Mouse (Mus musculus): Measurements from ENCODE around the gene Sorcs2.
A peak's percentile ranks its signal among the peaks of the same experiment; 100 is the strongest.

Gene Sorcs2

DNA sequence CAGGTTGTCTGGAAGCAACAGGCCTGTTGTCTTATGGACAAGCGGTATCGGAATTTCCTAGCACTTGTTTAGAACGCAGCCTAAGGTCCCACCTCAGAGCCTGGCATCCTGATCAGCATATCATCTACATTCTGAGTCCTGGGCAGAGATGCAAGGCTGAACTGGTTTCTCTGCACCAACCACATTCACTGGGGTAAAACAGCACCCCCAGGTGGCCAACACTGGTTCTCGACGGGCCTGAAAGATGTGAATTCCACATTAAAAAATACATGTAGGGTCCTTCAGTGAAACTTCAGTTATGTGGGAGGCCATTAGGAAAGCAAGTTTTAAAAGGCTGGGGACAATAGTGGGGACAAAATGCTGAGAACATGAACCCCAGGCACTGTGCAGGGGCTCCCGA is 174.2 kb downstream of the Sorcs2 start:
- DNase-seq = peak; percentile 79 to 81

DNA sequence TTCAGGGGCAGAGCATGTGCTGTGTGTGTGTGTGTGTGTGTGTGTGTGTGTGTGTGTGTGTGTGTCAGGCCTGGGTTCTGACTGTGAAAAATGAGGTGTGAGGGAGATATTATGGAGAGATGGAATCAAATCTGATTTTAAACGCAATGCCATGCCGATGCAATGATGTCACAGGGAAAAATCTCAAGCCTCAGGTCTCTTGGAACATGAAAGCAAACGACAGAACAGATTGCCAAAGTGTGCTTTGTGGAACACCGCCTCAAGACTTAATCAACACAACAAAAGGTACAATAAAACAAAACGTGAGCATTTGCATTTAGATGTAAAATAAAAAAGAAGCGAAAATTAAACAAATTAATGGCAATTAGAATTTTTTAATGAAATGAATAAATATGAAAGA is 177.3 kb downstream of the Sorcs2 start:
- no peak for DNase-seq

DNA sequence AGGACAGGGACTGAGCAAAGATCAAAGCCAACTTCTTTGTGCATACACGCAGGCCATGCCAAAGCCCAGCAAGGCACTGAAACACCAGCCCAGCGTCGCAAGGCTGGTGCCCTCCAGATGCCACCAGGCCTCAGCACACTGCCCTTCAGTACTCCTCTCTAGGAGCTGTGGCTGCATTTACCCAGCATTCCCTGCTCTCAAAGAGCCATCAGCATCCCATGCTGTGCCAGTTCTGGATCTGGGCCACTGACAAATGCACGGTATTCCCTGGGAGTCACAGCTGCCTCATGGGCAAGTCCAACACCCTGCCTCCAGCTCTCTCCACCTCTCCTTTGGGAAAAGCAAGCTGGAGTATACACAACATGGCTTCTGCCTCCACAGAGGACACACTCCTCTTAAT is 177.8 kb downstream of the Sorcs2 start:
- no peak for DNase-seq

DNA sequence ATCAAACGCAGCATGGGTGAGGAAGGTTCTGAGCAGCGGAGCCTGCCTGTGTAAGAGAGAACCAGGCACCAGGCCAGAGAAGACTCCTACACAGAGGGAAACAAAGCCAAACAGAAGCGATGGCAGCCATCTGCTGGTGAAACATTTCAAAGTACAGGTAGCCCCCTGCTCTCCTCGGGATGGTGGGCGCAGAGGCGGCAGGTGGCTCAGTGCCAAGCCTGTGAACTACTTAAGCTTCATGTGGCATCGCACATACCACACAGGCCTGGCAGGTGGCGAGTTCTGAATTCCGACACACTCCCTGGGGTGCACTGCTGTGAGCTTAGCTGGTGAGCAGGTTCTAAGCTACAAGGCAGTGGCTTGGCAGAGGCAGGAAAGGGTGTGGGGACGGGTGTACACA is 184.6 kb downstream of the Sorcs2 start:
- peak; percentile 13 to 30 for DNase-seq

DNA sequence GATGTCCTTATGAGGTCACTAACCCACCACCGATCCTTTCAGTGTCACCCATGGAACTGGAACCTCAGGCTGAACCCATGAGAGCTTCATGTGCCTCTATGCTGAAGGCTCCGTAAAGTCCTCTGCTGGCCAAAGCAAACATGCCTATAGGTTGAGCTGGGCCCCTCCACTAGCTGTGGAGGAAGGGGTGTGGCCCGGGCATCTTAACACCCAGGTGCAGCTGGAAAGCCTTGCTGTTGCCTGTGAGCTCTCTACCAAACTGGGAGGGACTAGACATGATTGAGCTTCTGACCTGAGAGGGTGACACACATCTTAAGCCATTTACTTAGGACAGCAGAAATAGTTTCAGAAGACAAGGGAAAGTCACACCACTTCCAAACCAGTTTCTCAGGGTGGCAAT is 189.1 kb downstream of the Sorcs2 start:
- no peak for DNase-seq

DNA sequence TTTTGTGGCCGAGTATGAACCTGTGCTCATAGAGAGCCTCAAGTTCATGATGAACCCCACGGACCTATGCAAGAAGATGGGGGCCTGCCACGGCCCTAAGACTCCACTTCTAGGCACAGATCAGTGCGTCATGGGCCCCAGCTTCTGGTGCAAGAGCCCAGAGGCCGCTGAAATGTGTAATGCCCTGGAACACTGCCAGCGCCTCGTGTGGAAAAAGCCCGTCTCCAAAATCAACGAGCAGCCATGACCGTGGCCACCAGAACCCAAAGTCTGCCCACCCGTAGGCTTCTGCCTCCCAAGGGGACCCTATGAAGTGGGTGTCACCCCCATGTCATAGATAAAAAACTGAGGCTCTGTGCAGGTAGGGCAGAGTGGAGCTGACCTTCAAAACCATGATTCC is 192.5 kb downstream of the Sorcs2 start:
- DNase-seq = peak in 1 of 2 experiments; percentile 16

DNA sequence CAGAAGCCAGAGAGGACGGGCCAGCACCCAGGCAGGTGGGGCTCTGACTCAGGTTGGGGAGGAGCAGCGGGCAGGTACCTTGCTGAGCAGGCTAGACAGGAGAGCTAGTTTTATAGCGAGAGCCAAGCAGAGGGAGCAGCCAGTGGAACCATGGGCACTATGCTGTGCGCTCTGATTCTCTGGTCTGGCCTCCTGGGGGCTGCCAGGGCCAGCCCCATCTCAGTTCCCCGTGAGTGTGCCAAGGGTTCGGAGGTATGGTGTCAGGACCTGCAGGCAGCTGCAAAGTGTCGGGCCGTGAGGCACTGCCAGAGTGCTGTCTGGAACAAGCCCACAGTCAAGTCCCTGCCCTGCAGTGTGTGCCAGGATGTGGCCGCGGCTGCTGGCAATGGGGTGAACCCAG is 194.0 kb downstream of the Sorcs2 start, which contains the start of gene Psapl1:
Psapl1 (plus strand) TSS at position 106 of the 400 bp plus-strand sequence.
- DNase-seq = no peak

DNA sequence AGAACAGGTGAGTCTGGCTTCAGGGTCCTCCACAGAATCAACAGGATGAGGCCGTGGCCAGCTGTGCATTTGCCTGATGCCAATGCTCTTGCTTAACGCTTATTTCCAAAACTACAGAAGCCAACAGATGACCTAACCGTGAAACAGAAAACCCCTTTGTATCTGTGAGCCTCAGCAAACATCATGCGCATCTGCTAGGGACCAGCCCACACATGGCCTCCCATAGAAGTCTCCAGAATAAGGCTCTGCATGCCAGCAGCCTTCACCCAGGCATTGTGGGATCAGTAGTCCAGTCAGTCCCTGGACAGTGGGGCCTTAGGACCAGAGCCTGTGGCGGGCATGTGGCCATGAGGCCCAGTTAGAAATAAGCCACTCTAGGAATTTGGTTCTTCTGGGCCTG is 194.5 kb downstream of the Sorcs2 start:
- DNase-seq = no peak

DNA sequence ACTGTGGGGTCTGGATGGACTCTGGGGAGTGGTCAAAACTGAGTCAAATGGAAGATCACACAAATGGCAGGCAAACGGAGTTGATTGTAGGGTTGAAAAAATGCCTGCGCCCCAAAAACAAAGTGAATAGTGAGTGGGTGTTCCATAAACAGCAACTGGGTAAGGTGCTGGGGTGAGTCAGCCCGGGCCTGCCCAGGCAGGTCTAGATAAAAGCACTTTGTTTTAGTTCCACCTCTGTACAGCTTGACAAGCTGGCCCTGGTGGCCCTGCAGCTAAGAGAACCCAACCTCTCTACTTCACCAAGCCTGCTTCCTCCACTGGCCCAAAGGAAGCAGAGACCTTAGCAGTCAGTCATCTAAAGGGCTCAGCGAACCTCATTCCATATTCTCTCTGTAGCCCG is 195.2 kb downstream of the Sorcs2 start:
- DNase-seq = no peak

DNA sequence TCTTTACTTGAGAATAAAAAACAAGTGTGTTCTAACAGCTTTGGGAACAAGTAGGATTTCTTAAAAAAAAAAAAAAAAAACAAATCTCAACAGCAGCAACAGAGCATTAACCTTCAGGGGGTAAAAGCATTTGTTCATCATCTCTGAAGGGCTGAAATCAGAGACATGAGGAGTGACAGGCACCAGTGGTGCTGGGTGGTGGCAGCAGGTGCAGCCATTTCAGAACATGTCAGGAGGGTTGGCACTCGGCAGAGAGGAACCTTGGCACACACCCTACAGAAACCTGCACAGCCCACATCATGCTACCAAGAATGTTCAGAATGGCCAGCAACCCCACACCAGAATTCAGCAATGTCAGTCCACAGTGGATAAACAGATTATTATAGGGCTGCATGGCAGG is 198.4 kb downstream of the Sorcs2 start:
- no peak for DNase-seq

DNA sequence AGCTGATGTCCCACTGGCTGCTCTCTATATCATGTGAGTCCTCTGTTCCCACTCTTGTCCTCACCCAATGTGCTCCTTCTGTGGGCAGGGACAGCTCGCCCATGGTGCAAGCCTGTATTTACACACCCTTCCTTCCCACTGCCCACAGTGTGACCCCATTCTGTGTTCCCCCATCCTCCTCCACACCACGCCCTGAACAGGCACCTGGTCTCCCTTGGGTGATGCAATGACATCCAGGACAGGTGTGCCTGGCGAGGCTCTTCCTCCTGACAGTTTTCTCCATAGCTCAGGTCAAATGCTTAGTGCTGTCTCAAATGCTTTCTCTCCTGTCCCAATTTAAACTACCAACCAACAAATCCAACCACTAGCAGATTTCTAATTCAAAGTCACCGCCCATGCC is 202.5 kb downstream of the Sorcs2 start:
- DNase-seq = no peak

DNA sequence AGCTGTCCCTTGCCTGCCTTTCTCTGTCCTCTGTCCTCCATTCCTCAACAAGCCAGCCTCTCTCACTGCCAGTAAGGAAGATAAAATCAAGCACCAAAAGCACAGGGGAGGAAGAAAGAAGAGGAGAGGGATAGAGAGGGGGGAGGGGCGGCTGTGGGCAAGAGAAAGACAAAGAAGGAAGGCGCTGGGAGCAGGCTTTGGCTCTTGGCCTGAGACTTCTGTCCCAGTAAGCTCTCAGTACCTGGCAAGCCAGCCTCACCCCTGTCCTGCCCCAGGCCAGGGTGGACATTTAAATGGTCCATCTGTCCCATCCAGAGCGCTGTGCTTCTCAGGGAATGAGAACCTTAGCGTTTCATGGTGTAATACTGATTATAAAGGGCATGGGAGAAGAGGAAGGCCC is 203.3 kb downstream of the Sorcs2 start:
- no peak for DNase-seq

DNA sequence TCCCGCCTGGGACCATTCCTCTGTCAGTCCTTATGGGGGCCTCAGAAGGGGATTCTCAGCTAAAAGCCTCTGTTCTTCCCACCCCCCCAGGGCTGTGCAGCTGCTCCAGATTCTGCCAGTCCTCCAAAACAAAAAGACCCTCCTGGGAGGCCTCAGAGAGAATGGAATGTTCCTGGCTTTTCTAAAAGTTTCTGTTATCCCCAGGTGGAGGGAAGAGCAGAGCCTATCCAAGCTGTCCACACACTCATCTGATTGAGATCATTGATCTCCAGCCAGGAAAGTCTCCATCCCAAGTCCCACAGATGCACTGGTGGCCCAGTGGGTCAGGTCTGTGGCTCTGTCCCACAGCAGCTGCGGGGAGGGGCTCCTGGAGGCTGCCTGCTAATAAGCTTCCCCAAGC is 205.3 kb downstream of the Sorcs2 start:
- DNase-seq = no peak

DNA sequence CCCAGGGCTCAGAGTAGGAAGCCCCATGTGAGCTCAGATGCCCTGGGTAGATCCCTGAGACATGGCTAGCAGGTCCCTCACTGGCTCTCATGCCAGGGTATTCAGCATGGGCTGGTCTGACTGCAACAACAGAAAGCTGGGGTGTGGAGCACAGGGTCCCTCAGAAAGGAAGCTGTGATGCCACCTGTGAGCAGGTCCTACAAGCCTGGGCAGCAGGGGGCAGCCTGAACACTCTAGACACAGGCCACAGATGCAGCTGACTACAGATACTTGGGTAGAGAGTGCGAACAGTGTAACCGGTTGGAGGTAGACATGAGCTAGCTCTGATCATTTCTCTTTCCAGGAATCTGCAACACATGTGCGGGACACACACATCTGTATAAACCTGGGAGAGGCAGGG is 206.1 kb downstream of the Sorcs2 start:
- DNase-seq = peak; percentile 29 to 48

DNA sequence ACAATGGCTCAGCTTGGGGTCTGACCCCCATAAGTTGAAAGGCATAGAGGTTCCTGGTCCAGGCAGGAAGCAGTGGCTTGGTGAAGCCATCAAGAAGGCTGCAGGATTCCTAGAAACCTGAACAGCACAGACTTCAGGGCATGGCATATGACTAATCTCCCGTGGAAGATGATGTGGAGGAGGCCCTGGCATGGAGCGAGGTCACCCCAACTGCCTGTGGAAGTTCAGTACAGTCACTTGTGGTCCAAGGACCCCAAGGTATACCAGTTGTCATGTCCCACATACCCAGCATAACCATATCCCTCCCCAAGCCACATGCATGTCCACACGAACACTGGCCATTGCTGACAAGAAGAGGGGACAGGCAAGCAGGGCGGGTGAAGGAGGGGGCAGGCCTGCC is 206.7 kb downstream of the Sorcs2 start:
- DNase-seq = no peak

DNA sequence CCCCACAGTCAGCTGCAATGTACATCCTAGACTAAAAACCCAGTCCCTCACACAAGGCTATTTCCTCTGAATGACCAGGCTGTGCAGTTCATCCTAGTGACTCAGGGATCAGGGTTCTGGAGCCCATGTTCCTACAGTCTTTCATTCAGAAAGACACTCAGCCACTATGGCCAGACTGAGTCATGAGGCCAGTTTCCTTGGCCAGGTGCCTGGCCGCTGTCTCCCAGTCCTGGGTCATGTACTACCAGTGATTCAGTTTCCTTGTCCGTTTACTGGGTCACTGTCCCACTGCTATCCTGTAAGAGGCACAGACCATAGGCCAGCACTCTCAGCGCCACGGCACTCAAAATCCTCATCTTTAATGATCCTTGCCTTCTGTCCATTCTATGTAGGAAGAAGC is 209.6 kb downstream of the Sorcs2 start:
- DNase-seq = peak; percentile 24 to 41

DNA sequence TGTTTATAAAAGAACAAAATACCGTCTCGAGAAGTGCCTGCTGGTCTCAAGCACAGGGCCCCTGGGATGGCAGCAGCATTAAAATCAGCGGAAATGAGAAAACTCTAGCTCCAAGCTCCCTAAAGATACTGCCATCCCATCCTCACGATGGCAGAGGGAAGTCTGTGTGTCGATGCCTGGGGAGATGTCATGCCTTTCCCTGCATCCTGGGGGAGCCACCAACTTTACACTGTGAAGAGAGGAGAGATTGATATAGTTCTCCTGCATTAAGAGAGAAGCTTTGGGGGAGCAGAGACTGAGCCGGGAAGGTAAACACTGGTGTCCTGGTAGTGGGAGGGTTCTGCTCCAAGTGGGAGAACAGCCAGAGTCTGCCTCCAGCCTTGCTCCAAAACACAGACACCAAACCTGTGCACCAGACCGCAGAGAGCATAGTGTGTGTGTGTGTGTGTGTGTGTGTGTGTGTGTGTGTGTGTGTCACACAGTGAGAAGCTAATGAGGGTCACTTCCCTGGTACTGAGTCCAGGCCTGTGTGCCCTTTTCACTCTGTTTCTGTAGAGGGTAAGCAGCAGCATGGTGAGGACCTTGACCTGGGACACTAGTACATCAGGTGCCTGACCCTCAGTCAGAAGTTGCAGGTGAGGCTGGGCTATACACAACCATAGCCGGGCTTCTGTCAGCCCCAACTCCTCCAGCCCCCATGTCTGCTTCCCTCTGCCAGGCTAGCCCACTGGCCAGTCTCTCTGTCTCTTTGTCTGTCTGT is 211.5 kb downstream of the Sorcs2 start:
- DNase-seq = peak in 1 of 2 experiments; percentile 31

DNA sequence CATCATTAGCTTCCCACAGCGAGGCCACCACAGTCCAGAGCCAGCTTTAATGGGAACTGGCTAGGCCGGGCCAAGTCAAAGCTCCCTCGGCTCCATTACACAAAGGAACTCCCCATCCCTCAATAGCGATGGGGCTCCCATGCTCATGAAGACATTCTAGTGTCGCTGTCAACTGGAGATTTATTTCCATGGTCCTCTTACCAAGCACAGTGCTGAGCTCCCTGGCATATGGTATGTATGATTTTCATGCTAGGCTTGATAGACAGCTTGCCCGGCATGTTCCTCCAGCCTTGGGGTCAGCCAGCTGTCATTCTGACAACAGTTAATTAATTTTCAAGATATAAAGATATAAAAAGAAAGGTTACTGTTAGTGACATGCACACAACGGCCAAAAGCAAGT is 215.6 kb downstream of the Sorcs2 start:
- no peak for DNase-seq

DNA sequence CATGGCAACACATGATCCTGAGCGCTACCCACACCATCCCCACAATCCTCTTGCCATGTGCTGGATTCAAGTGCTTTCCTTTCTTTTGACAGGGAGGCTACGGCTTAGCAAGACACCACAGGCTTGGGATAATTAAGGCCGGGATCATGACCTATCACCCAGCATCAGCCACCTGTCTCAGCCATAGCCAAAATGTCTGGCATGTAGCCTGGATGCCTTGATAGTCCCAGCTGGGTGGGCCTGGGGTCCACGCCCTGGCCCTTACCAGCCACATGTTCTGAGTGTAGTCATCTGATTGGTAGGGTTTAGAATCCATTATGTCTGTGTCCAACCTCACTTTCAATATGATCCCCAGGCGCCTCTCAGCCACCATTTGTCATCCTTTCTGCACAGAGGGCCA is 218.2 kb downstream of the Sorcs2 start:
- DNase-seq = no peak

DNA sequence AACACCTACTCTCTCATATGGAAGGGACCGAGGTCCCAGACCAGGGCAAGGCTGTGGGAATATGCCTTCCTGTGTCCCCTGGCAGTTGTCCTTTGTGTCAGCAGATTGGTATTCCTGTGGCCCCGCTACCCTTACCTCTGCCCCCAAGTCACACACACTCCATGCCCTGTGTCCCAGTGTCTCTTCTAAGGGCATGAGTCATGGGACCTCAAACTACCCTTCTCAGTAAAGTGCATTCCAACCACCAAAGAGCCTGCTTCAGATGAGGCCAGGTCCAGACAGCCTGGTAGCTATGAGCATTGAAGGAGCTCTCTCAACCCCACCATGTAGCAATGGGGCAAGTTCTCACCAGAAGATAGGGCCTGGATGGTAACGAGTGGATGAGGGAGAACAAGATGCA is 219.2 kb downstream of the Sorcs2 start:
- DNase-seq = no peak

DNA sequence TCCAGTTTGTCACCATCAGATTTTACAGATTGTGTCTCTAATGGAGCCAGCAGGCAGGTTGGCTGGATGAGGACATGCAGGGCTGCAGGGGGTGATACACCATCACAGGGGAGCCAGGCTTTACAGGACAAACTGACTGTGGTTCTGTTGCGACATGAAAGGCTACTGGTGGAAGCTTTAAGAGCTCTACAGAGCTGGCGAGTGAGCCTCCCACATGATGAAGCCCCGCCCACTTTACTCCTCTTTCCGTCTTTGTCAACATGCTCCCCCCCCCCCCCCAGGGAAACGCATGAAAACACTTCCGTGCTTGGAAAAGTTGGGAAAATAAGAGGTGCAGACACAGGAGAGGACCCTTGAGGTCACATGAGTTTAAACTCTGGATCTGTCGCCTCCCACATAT is 219.7 kb downstream of the Sorcs2 start:
- peak; percentile 23 to 40 for DNase-seq

DNA sequence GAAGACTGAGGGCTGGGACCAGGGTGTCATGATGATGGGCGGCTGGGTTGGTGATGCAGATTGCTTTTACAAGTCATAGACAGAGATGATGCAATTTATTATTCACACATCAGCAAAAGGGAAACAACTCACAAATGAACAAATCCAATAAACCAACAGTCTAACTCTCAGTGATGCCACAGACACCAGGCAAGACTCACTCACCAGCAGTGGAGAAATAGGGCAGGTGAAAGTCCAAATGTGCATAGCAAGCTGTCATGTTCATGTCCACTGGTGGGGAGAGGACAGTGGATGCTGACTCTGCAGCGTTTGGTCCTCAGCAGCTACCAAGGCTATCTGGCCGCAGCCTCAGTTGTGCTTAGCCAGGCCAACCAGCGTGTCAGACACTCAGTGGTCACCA is 221.1 kb downstream of the Sorcs2 start:
- no peak for DNase-seq

DNA sequence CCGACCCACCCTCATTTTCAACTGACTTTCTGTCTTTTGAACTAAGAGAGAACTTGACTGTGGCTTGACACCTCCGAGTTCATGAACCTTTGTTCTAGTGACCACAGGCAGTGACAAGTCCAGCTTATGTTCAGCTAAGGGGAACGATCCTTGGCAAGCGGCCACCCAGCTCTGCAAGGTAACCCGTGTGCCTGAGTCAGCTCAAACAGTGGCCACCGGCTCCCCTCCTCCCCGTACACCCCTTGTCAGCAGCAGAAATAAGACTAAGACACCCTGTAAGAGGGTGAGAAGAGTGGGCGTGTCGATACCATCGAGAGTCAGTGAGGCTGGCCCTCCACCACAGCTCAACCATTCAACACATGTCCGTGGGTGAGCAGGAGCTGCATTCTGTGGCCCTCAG is 221.5 kb downstream of the Sorcs2 start:
- DNase-seq = peak; percentile 67 to 77

DNA sequence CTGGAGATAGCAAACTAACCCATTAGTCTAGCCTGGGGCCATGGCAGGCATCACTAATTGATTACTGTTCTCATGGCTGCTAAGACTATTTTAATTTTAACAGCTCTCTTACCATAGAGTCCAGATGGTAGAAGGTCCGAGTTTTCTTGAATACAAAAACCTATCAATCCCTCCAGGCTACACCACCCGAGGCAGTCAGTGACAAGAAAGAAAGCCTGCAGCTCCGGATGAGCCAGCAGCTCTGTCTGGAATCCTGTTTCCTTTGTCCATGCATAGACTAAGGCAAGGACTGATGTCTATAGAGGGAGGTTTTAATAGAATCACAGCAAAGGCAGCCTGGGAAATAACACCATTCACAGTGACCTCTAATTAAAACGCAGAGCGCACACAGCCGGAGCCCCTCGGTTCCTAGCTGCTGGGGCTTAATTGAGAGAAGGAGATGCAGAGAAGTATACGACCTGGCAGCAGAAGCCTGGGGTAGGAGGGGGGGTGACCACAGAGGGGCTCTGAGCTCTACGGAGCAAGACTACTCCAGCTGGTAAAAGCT is 223.3 kb downstream of the Sorcs2 start:
- DNase-seq = peak; percentile 57 to 66

Measured in kidney, postnatal 4 days (tissue).